Mouse (Mus musculus) forebrain, postnatal 0 days (tissue): ENCODE results near the gene Parp8. TPM values are rescaled to one million over a fixed set of nuclear protein-coding genes. Genes with fewer than 3 reads are reported as not detected.

ENCODE experiments used
- ATAC-seq: fragments of 200-750 bp; cut with Nextera tagmentation; 2 replicates; pipeline ENCODE4 v1.8.0; 2017; ENCODE audit warnings: mild to moderate bottlenecking, moderate library complexity
- DNase-seq: peaks from one replicate; pipeline ENCODE4 v3.0.0-alpha.2; 2015
- H3K27ac ChIP-seq: fragments of 300-500 bp; sonication (generic); 2 replicates; pipeline ENCODE4 v1.5.1; 2014; ENCODE audit warnings: low read depth, mild to moderate bottlenecking, antibody characterized with exemption, low read length, moderate library complexity, mixed read lengths
- H3K27me3 ChIP-seq: fragments of 300-500 bp; sonication (generic); 2 replicates; pipeline ENCODE4 v1.6.1; 2014; ENCODE audit warnings: mild to moderate bottlenecking, low read length, mixed read lengths; ENCODE audit not compliant: insufficient read depth
- H3K36me3 ChIP-seq: fragments of 300-500 bp; sonication (generic); 2 replicates; pipeline ENCODE4 v1.6.1; 2014; ENCODE audit warnings: mild to moderate bottlenecking, moderate library complexity; ENCODE audit not compliant: insufficient read depth
- H3K4me1 ChIP-seq: fragments of 300-500 bp; sonication (generic); 2 replicates; pipeline ENCODE4 v1.6.1; 2014; ENCODE audit warnings: antibody characterized with exemption; ENCODE audit not compliant: insufficient read depth
- H3K4me2 ChIP-seq: fragments of 300-500 bp; sonication (generic); 2 replicates; pipeline ENCODE4 v1.6.1; 2014; ENCODE audit warnings: low read depth, mild to moderate bottlenecking, moderate library complexity
- H3K4me3 ChIP-seq: fragments of 300-500 bp; sonication (generic); 2 replicates; pipeline ENCODE4 v1.5.1; 2014; ENCODE audit warnings: low read depth, low read length, mixed read lengths
- H3K9ac ChIP-seq: fragments of 300-500 bp; sonication (generic); 2 replicates; pipeline ENCODE4 v1.6.1; 2014; ENCODE audit warnings: mild to moderate bottlenecking
- H3K9me3 ChIP-seq: fragments of 300-500 bp; sonication (generic); 2 replicates; pipeline ENCODE4 v1.6.1; 2016; ENCODE audit warnings: low read length
- CTCF ChIP-seq: sonication (generic); IDR thresholded peaks from 2 replicates; pipeline ENCODE4 v1.5.1; 2016; ENCODE audit warnings: antibody characterized with exemption, control low read depth, low read depth
- WGBS: fragments of 180-500 bp; shearing (Covaris S2); extraction: QIAGEN DNeasy Blood & Tissue Kit; methylation state at CpG from one replicate; pipeline ENCODE4 v1.1.7; 2014; 5-methylcytosine and 5-hydroxymethylcytosine counted together
- polyA plus RNA-seq: library from polyadenylated mRNA; unstranded; fragments of >200 nt; fragmentation: Nextera tagmentation; extraction: Ambion mirVana; gene quantifications from 2 replicates; pipeline ENCODE4 v1.2.1, GENCODE M21; 2015
- total RNA-seq: library from RNA; depleted of rRNA; stranded (reverse); fragments of >200 nt; gene quantifications from 2 replicates; pipeline ENCODE4 v1.2.3, GENCODE M21; 2014; rRNA removed

The Parp8 gene
- total and polyA plus RNA-seq, 2 experiments from 2014 or later: 20.8 to 46.1 TPM

DNA sequence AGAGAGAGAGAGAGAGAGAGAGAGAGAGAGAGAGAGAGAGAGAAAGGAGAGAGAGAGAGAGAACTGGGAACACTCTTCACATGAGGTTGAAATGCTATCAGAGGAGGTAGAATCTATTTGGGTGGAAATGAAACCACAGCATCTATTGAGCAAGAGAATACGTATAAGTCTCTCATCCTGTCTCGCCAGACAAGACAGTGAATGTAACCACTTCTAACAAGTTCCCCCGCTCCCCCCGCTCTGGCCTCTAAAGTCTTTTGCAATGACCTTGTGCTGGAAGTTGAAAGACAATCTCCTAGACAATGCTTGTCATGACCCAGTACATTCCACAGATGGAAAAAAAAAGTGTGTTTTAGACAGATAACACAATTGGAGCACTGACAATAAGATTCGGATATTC is 181.4 kb downstream of the Parp8 start:
- H3K4me1 ChIP-seq: no peaks in the 10 kb centered on the region
- H3K27me3 ChIP-seq: no peaks in the 10 kb centered on the region
- ATAC-seq (no peak), DNase-seq (no peak)
- H3K9ac ChIP-seq: no peak overlapping the region
- H3K36me3 ChIP-seq: no peaks in the 10 kb centered on the region
- 86% methylated on average over 5 of the region's 5 CpGs for WGBS
- no peak overlapping the region for H3K4me2 ChIP-seq
- H3K9me3 ChIP-seq: no peaks in the 10 kb centered on the region
- H3K27ac ChIP-seq: no peak overlapping the region
- no peak overlapping the region for H3K4me3 ChIP-seq
- TF ChIP-seq CTCF: no peak

DNA sequence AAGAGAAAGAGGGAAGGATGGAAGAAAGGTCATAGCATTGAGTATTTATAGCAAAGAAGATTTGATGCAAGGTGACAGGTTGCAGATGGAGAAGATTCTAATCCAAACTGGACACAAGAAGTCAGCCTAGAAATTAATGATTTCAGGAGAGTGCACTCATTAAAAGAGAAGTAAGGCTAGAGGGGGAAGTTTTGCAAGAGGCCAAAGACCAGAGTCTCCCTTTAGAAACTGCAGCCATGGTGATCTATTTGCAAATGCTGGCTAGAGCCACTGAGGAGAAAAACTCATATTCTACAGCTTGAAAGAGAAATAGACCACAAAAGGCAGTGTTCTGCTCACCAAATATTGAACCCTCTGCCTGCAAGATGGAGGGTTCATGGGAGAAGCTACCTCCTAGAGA is 194.4 kb downstream of the Parp8 start:
- Histone ChIP-seq H3K9me3 (no peaks in the 10 kb centered on the region), H3K27ac (no peak overlapping the region), H3K27me3 (no peaks in the 10 kb centered on the region), H3K4me2 (no peak overlapping the region), H3K4me3 (no peak overlapping the region), H3K4me1 (no peaks in the 10 kb centered on the region), H3K36me3 (no peaks in the 10 kb centered on the region), H3K9ac (no peak overlapping the region)
- DNase-seq: no peak
- no peak for TF ChIP-seq CTCF
- no peak for ATAC-seq

DNA sequence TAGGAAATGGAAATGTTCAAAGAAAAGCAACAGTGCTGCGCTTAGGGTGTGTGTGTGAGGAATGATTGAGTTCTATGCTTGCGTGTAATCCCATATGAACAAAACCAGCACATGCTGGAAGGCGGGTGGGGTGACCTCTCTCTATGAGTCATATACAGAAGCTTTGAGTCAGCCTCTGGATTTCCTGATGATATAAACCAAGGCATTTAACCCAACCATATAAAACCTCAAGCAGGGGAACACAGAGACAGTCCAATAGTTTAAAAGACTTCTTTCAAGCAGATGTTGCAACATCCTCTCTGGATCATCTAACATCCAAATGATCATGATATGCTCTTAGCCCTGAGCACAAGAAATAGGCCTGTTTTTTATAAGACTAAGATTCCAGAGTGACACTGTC is 196.3 kb downstream of the Parp8 start:
- WGBS: 94% methylated on average over 3 of the region's 3 CpGs
- H3K36me3 ChIP-seq: no peaks in the 10 kb centered on the region
- H3K4me2 ChIP-seq: no peak overlapping the region
- H3K27me3 ChIP-seq: no peaks in the 10 kb centered on the region
- no peaks in the 10 kb centered on the region for H3K4me1 ChIP-seq
- no peak overlapping the region for H3K4me3 ChIP-seq
- no peak for DNase-seq
- ATAC-seq: no peak
- TF ChIP-seq CTCF: no peak
- H3K27ac ChIP-seq: no peak overlapping the region
- no peak overlapping the region for H3K9ac ChIP-seq
- H3K9me3 ChIP-seq: no peaks in the 10 kb centered on the region

DNA sequence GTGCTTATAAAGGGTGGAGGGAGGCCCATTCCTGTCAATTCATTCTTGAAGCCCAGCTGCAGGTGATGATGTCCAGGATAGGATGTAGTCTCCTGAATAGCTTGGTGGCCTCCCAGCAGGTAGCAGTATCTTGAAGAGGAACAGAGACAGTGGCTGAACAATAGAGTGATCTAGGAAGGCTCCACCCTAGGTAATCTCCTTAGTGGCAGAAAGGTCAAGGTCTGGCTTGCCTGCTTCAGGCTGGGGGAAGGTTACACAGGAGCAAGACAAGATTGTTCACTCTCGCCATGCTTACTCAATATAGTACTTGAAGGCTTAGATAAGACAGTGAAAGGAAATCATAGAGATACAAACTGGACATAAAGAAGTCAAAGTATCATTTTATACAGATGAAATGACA is 213.9 kb downstream of the Parp8 start:
- H3K9ac ChIP-seq: no peak overlapping the region
- no peak overlapping the region for H3K4me3 ChIP-seq
- H3K27me3 ChIP-seq: no peaks in the 10 kb centered on the region
- no peak overlapping the region for H3K4me2 ChIP-seq
- H3K4me1 ChIP-seq: no peaks in the 10 kb centered on the region
- DNase-seq (no peak), ATAC-seq (no peak)
- no peak for TF ChIP-seq CTCF
- no peak overlapping the region for H3K27ac ChIP-seq
- no peaks in the 10 kb centered on the region for H3K9me3 ChIP-seq
- H3K36me3 ChIP-seq: no peaks in the 10 kb centered on the region
- WGBS: 81% methylated on average over 1 of the region's 1 CpGs

Other genes starting within 250 kb of the Parp8 start
- gene Emb, start 183.0 kb upstream of the Parp8 start, total RNA-seq: 9.8 and 12.3 TPM in 2 replicates
- gene Emb, start 183.0 kb upstream of the Parp8 start, polyA plus RNA-seq: 8.5 and 11.6 TPM in 2 replicates
- gene Gm17509, start 195.5 kb upstream of the Parp8 start, total RNA-seq: 0.33 and 0.46 TPM in 2 replicates
- 0.07 and 0.09 TPM in 2 replicates for gene Gm17509, start 195.5 kb upstream of the Parp8 start, polyA plus RNA-seq